Mouse (Mus musculus): ENCODE results near the gene Tmem63b. TPM values are rescaled to one million over a fixed set of nuclear protein-coding genes. Genes with fewer than 3 reads are reported as not detected.

Gene Tmem63b
- total RNA-seq (2021), result 10 to 100 TPM; 78.4 to 81.2 TPM
- long read RNA-seq, experiment 1, transcript Tmem63b-201 (24 exons, 3,284 nt), result major isoform, 35 of 58 reads
- long read RNA-seq, experiment 1, partial matches to known transcripts, result 16 of 58 reads
- long read RNA-seq, experiment 1, other reads (novel, unspliced or antisense), result 7 of 58 reads
- long read RNA-seq, experiment 2, transcript Tmem63b-201 (24 exons, 3,284 nt), result major isoform, 33 of 62 reads
- long read RNA-seq, experiment 2, partial matches to known transcripts, result 9 of 62 reads
- long read RNA-seq, experiment 2, other reads (novel, unspliced or antisense), result 20 of 62 reads

GRCm38 (mm10) chr17:45686716-45687115, at the start of gene Tmem63b:
Gene Tmem63b, minus strand, starts transcription at chr17:45686905.
- no peak for DNase-seq
- intact Hi-C loops (cut with DNase I), result no loop called here

GRCm38 (mm10) chr17:45735382-45736310, 48.9 kb upstream of the Tmem63b start:
- DNase-seq, result peak; percentile 87 to 93
- intact Hi-C loops (cut with DNase I), result loop anchor here (1.0 to 5.0 kb wide), 3 partner anchors 72 to 398 kb away; partner anchors contain the start of gene Vegfa

- no peak for DNase-seq
- intact Hi-C loops (cut with DNase I), result loop anchor here (1.0 to 5.0 kb wide), 5 partner anchors 72 to 562 kb away; partner anchors contain the start of genes Dlk2 and Vegfa
These were observed 48.2 kb upstream of the Tmem63b start for GRCm38 (mm10) chr17:45734881-45735280.

GRCm38 (mm10) chr17:45734333-45734732, 47.6 kb upstream of the Tmem63b start:
- intact Hi-C loops (cut with DNase I), result loop anchor here (5.0 kb wide), 2 partner anchors 113 to 563 kb away; partner anchors contain the start of gene Dlk2
- no peak for DNase-seq

- peak; percentile 71 to 75 for DNase-seq
- intact Hi-C loops (cut with DNase I), result loop anchor here (5.0 kb wide), 2 partner anchors 113 to 563 kb away; partner anchors contain the start of gene Dlk2
These were observed 47.1 kb upstream of the Tmem63b start, which contains the start of gene 1600014C23Rik for GRCm38 (mm10) chr17:45733735-45734301. Gene 1600014C23Rik, minus strand, starts transcription at chr17:45733844.

GRCm38 (mm10) chr17:45733038-45733734, 46.5 kb upstream of the Tmem63b start:
- DNase-seq, result no peak
- intact Hi-C loops (cut with DNase I), result loop anchor here (5.0 kb wide), 2 partner anchors 114 to 564 kb away; partner anchors contain the start of gene Dlk2

GRCm38 (mm10) chr17:45731172-45731864, 44.6 kb upstream of the Tmem63b start:
- peak; percentile 83 to 93 for DNase-seq
- intact Hi-C loops (cut with DNase I), result loop anchor here (1.0 to 5.0 kb wide), 5 partner anchors 116 to 566 kb away; partner anchors contain the start of gene Dlk2

GRCm38 (mm10) chr17:45730696-45731095, 44.0 kb upstream of the Tmem63b start:
- intact Hi-C loops (cut with DNase I), result loop anchor here (1.0 to 5.0 kb wide), 5 partner anchors 117 to 567 kb away; partner anchors contain the start of gene Dlk2
- DNase-seq, result no peak

- intact Hi-C loops (cut with DNase I), result no loop called here
- DNase-seq, result no peak
These were observed 42.7 kb upstream of the Tmem63b start for GRCm38 (mm10) chr17:45729387-45729786.

GRCm38 (mm10) chr17:45727983-45728723, 41.4 kb upstream of the Tmem63b start:
- DNase-seq, result no peak
- intact Hi-C loops (cut with DNase I), result no loop called here

GRCm38 (mm10) chr17:45727481-45727880, 40.8 kb upstream of the Tmem63b start:
- no peak for DNase-seq
- intact Hi-C loops (cut with DNase I), result no loop called here

GRCm38 (mm10) chr17:45726249-45726648, 39.5 kb upstream of the Tmem63b start:
- DNase-seq, result no peak
- intact Hi-C loops (cut with DNase I), result no loop called here

GRCm38 (mm10) chr17:45724574-45724921, 37.8 kb upstream of the Tmem63b start:
- no peak for DNase-seq
- intact Hi-C loops (cut with DNase I), result loop anchor here (5.0 kb wide), 1 partner anchor 207 kb away; no protein-coding TSS in a partner anchor

GRCm38 (mm10) chr17:45723732-45724573, 37.2 kb upstream of the Tmem63b start:
- DNase-seq, result peak; percentile 80 to 90
- intact Hi-C loops (cut with DNase I), result loop anchor here (5.0 kb wide), 1 partner anchor 207 kb away; no protein-coding TSS in a partner anchor

GRCm38 (mm10) chr17:45718323-45718722, 31.6 kb upstream of the Tmem63b start:
- DNase-seq, result peak; percentile 70 to 80
- intact Hi-C loops (cut with DNase I), result loop anchor here (1.0 to 5.0 kb wide), 2 partner anchors 40 to 136 kb away; no protein-coding TSS in a partner anchor

- DNase-seq, result no peak
- intact Hi-C loops (cut with DNase I), result no loop called here
These were observed 24.8 kb upstream of the Tmem63b start for GRCm38 (mm10) chr17:45711525-45711924.

- DNase-seq, result no peak
- intact Hi-C loops (cut with DNase I), result no loop called here
These were observed 23.7 kb upstream of the Tmem63b start for GRCm38 (mm10) chr17:45710407-45710806.
